Mouse (Mus musculus) C2C12 (cell line): ENCODE results near the gene Timp4. TPM values are rescaled to one million over a fixed set of nuclear protein-coding genes. Genes with fewer than 3 reads are reported as not detected.

ENCODE experiments used
- H3K27me3 ChIP-seq: one replicate; pipeline ENCODE4 v1.6.1; 2011; ENCODE audit not compliant: control insufficient read depth, insufficient read depth, insufficient read length
- H3K36me3 ChIP-seq: one replicate; pipeline ENCODE4 v1.6.1; 2011; ENCODE audit not compliant: control insufficient read depth, insufficient read depth
- H3K4me3 ChIP-seq: one replicate; pipeline ENCODE4 v1.5.1; 2011; ENCODE audit warnings: mild to moderate bottlenecking, control low read depth; ENCODE audit not compliant: poor library complexity, insufficient read depth, severe bottlenecking
- H3K79me2 ChIP-seq: one replicate; pipeline ENCODE4 v1.6.1; 2011; ENCODE audit not compliant: control insufficient read depth, insufficient read depth
- H3K79me3 ChIP-seq: one replicate; pipeline ENCODE4 v1.6.1; 2011; ENCODE audit warnings: low read depth, control low read depth
- H3ac ChIP-seq: one replicate; pipeline ENCODE3; 2011; ENCODE audit warnings: low read depth; ENCODE audit not compliant: control insufficient read depth, insufficient read length
- CEBPB ChIP-seq: IDR thresholded peaks from one replicate; pipeline ENCODE4 v1.6.1; 2011; ENCODE audit warnings: low read depth, mild to moderate bottlenecking, control low read depth, moderate library complexity
- CTCF ChIP-seq: IDR thresholded peaks from one replicate; pipeline ENCODE4 v1.5.1; 2011; ENCODE audit not compliant: control insufficient read depth, insufficient read depth, insufficient read length
- FOSL1 ChIP-seq: IDR thresholded peaks from one replicate; pipeline ENCODE4 v1.8.0; 2011; ENCODE audit warnings: mild to moderate bottlenecking, low read length; ENCODE audit not compliant: poor library complexity, insufficient read depth, severe bottlenecking
- MAX ChIP-seq: IDR thresholded peaks from one replicate; pipeline ENCODE4 v1.6.1; 2011; ENCODE audit warnings: mild to moderate bottlenecking, control low read depth
- MYOD1 ChIP-seq: IDR thresholded peaks from one replicate; pipeline ENCODE4 v1.6.1; 2011; ENCODE audit warnings: low read depth; ENCODE audit not compliant: control insufficient read depth, insufficient read length
- MYOG ChIP-seq: IDR thresholded peaks from one replicate; pipeline ENCODE4 v1.6.1; 2011; ENCODE audit not compliant: control insufficient read depth, insufficient read length; ENCODE audit errors: extremely low read depth
- USF1 ChIP-seq: IDR thresholded peaks from one replicate; pipeline ENCODE4 v1.6.1; 2011; ENCODE audit warnings: low read depth, mild to moderate bottlenecking, control low read depth, moderate library complexity
- polyA plus RNA-seq: library from polyadenylated mRNA; unstranded; fragments of >200 nt; fragmentation: generic; extraction: Trizol; gene quantifications from one replicate; pipeline ENCODE4 v1.2.1, GENCODE M21; 2012; ENCODE audit warnings: missing spikeins

The Timp4 gene
- polyA plus RNA-seq, 1 experiment, result 0.01 TPM

DNA sequence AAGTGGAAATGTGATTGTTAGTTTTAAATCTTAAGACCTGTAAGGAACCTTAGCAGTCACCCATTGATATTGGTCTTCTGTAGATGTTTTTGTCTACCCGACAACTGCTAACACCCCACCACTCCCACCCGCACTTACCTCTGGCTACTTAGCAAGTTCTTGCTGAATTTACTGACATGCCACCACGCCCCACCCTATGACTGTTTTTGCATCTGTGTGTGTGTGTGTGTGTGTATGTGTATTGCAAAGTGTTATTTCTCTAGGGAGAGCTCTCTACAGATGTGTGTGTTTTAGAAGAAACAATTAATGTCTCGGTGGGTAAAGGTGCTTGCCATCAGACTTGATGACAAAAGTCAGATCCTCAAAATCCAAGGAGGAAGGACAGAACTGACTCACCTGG lies 25.0 kb downstream of the Timp4 start, which contains the start of gene Gm17482:
Gene Gm17482 (plus strand): TSS at position 301 of the 400 bp plus-strand sequence.
- TF ChIP-seq USF1 (no peak), CEBPB (no peak), MAX (no peak), CTCF (no peak), MYOG (no peak), FOSL1 (no peak), MYOD1 (no peak)
- Histone ChIP-seq H3K79me2 (no peaks in the 10 kb centered on the region), H3K4me3 (no peak within 1 kb of the TSS), H3K36me3 (no peaks in the 10 kb centered on the region), H3ac (no peak within 1 kb of the TSS), H3K27me3 (no peaks in the 10 kb centered on the region), H3K79me3 (no peaks in the 10 kb centered on the region)

- no peaks in the 10 kb centered on the region for H3K79me3 ChIP-seq
- H3K27me3 ChIP-seq, result no peaks in the 10 kb centered on the region
- no peaks in the 10 kb centered on the region for H3K36me3 ChIP-seq
- H3K79me2 ChIP-seq, result no peaks in the 10 kb centered on the region
- H3K4me3 ChIP-seq, result no peak overlapping the region
- no peak overlapping the region for H3ac ChIP-seq
- no peak for TF ChIP-seq CEBPB
- TF ChIP-seq USF1, result no peak
- TF ChIP-seq MYOD1, result no peak
- TF ChIP-seq MAX, result no peak
These were observed 26.5 kb downstream of the Timp4 start for GRCm38 (mm10) chr6:115225519-115225918.

- no peaks in the 10 kb centered on the region for H3K79me3 ChIP-seq
- H3K36me3 ChIP-seq, result no peaks in the 10 kb centered on the region
- H3K4me3 ChIP-seq, result no peak overlapping the region
- H3K79me2 ChIP-seq, result no peaks in the 10 kb centered on the region
- peak; percentile 17 for TF ChIP-seq MAX
- TF ChIP-seq FOSL1, result no peak
- no peaks in the 10 kb centered on the region for H3K27me3 ChIP-seq
- H3ac ChIP-seq, result no peak overlapping the region
These were observed 30.8 kb downstream of the Timp4 start for GRCm38 (mm10) chr6:115221215-115221641.

- Histone ChIP-seq H3K79me3 (no peaks in the 10 kb centered on the region), H3K4me3 (no peak overlapping the region), H3K36me3 (no peaks in the 10 kb centered on the region), H3ac (no peak overlapping the region), H3K27me3 (peaks cover 3% of the 10 kb centered on the region), H3K79me2 (no peaks in the 10 kb centered on the region)
- TF ChIP-seq MYOD1 (no peak), FOSL1 (no peak), MAX (no peak), USF1 (no peak), CTCF (no peak)
These were observed 38.9 kb downstream of the Timp4 start for GRCm38 (mm10) chr6:115213129-115213528.

GRCm38 (mm10) chr6:115212132-115212903 lies 39.7 kb downstream of the Timp4 start:
- Histone ChIP-seq H3K36me3 (no peaks in the 10 kb centered on the region), H3K79me2 (no peaks in the 10 kb centered on the region), H3K27me3 (peaks cover 3% of the 10 kb centered on the region), H3K79me3 (no peaks in the 10 kb centered on the region), H3K4me3 (no peak overlapping the region), H3ac (no peak overlapping the region)
- TF ChIP-seq MAX (no peak), CEBPB (no peak), MYOD1 (no peak), MYOG (no peak), FOSL1 (no peak), USF1 (no peak), CTCF (no peak)

DNA sequence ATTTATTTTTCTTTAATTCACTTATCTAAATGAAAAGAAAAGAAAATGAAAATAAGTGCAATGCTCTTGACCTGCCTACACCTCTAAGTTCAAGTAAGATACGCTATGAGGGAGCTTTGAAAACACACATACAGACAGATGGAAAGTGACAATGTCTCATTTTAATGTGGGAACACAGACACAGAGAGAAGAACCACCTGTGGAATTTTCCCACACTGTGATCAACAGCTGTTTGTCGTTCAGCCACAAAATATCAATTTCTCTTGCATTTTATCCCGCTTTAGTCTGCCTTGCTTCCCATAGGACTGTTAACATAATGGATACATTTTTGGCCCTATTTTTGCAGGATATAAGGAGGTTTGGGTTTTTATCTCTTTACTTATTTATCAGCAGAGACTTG lies 41.2 kb downstream of the Timp4 start:
- no peaks in the 10 kb centered on the region for H3K36me3 ChIP-seq
- no peak overlapping the region for H3K4me3 ChIP-seq
- no peaks in the 10 kb centered on the region for H3K79me2 ChIP-seq
- H3K27me3 ChIP-seq, result peaks cover 3% of the 10 kb centered on the region
- H3ac ChIP-seq, result no peak overlapping the region
- no peaks in the 10 kb centered on the region for H3K79me3 ChIP-seq
- TF ChIP-seq CTCF, result no peak
- no peak for TF ChIP-seq FOSL1
- TF ChIP-seq MYOG, result no peak
- no peak for TF ChIP-seq USF1
- TF ChIP-seq CEBPB, result no peak
- TF ChIP-seq MAX, result no peak
- no peak for TF ChIP-seq MYOD1
